Mouse (Mus musculus) spleen, postnatal 4 days (tissue): ENCODE results near the gene Ints11.
A peak's percentile ranks its signal among the peaks of the same experiment; 100 is the strongest.

Source experiments
- DNase-seq, 2 experiments: peaks; one replicate each; pipeline ENCODE4 v3.0.0; 2022; ENCODE audit warnings: low spot score in 2 of 2

Gene Ints11

DNA sequence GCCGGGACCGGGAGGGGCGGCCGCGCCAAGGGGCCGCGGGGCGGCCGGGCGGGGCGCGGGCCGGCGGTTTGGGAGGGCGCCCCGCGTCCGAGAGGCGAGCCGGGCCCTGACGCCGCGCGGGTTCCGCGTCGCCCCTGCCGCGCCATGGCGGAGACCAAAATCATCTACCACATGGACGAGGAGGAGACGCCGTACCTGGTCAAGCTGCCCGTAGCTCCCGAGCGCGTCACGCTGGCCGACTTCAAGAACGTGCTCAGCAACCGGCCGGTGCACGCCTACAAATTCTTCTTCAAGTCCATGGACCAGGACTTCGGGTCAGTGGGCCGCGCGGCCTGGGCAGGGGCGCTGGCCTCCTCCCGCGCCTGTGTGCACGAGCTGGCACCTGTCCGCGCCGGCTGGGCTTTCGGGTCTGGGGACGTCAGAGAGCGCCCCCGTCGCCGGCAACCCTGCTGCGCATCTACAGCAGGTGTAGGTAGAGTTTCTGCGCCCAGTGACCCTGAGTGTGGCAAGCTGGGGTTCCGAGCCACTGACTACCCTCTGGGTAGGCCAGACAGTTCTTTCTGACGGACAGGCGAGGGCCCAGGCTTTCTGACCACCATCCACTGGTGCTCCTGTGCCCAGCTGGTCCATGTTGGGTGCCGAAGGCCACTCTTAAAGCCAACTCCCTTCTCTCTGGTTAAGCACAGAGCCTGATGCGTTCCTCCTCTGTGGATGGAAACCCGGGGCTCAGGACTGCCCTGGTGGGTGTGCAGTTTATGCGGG is 21.6 kb upstream of the Ints11 start:
- DNase-seq: peak; percentile 46 to 81

DNA sequence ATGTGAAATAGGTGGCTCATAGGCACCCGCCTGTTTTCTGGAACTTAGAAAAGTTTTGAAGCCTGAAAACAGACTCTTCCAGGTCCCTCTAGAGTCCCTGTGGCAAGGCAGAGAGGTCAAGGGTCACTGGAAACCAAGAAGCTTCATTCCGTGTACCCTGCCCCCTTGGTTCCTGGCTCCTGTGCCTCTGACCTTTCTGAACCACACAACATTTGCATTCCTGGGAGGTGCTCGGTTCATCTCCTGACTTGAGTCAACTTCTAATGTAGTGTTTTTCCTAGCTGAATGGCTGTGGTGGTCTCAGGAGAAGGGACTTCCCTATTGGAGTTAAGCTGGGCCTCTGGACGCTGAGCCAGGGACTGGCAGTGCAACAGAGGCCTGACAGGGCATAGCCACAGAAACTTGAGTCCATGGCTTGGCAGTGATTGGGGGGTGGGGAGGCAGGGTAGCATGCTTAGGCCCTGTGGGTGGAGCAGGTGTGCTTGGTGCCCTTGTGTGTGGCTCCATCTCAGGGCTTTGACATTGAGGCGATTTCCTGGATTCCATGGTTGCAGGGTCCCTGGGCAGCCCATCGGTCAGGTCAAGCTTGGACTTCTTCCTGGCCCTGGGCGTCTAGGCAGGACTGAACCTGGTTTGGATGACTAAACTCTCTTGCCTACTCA is 20.8 kb upstream of the Ints11 start:
- no peak for DNase-seq

DNA sequence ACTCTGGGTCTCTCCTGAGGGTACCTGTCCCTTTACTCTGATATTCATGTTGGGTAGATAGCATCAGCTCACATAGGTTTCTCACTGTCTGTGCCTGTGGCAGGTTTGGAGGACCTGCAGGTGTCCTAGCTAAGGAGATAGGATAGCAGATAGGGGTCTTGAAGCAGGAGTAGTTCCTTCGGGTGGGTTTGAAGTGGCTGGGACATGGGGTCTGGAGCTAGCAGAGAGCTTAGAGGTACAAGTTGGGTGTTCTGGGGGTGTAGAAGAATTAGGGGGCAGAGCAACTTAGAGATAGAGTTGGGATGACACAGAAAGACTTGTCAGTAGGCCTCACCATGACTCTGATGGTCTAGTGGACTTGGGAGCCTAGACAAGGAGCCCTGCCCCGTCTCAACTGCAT is 20.0 kb upstream of the Ints11 start:
- DNase-seq: no peak

DNA sequence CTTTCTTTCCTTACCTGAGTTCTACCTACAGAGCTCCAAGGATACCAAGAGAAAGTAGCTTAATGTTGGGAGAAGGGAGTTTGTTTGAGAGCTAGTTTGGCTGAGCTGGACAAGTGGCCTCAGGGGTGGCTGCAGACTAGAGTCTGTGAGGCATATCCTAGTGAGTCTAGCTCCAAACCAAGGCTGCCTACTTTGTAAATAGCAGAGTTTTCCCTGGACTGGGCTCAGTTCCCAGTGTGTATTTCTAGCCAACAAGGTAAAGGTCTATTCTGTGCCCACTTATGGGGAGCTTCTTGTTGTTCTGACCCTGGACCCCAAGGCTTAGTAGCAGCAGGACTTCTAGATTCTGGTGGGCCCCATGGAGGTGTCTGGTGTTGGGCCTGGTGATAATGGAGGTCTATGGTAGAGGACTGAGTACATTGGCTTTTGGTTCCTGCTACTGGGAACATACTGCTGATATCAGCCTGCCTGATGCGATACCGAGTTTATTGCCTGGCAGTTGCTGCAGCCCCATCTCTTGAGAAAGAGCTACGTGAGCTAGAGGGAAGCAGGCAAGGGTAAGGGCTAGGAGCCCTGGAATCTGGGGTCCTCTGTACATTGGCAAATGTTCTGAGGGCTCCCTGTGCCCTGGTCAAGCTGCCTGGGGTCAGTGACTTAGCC is 19.4 kb upstream of the Ints11 start:
- no peak for DNase-seq

DNA sequence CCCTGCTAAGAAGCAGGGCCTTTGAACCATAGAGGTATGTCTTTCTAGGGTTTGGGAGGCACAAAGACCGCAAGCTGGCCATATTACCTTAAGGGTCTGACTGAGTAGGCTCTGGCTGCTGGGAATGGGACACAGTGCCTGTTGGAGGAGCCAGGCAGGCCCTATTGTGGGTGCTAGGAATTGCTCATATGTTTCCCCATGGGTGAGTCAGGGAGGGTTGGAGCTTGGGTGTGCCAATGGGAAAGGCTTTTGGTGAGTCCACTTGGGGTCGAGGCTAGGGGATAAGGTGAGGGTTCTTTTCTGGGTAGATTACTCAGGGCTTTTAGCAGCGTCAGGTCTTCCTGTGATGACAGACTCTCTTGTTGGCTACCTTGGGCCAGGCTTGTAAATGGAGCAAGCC is 18.0 kb upstream of the Ints11 start:
- no peak for DNase-seq

DNA sequence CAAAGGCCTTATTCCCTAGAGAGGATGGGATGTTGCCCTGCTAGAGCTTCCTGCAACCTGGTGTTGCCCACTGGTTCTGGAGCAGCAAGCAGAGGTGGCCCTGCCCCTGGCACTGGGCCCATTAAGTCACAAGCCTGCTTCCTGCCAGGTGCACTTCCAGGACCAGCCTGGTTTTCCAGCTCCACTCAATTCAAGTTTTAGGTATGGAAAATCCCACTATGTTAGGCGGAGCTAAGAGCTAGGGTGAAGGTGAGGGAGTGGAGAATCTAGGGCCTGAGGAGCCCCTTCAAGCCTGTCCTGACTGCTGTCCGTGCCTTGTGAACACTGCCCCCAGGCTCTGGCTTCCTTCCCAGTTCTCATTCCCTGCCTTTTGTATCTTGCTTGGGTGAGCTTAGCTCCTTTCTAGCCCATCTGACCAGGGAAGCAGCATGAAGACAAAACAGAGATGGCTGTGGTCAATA is 17.4 kb upstream of the Ints11 start:
- DNase-seq: no peak

DNA sequence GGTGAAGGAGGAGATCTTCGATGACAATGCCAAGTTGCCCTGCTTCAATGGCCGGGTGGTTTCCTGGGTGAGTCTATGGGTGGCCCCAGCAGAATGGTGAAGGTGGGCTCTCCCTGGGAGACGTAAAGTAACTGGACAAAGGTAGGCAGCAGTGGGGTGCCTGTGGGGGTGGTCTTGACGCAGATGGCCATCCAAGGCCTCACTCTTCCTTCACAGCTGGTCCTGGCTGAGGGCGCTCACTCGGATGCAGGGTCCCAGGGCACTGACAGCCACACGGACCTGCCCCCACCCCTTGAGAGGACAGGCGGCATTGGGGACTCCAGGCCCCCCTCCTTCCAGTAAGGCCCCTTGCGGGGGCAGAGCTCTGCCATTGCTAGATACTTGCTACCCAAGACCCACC is 15.9 kb upstream of the Ints11 start:
- DNase-seq: no peak

DNA sequence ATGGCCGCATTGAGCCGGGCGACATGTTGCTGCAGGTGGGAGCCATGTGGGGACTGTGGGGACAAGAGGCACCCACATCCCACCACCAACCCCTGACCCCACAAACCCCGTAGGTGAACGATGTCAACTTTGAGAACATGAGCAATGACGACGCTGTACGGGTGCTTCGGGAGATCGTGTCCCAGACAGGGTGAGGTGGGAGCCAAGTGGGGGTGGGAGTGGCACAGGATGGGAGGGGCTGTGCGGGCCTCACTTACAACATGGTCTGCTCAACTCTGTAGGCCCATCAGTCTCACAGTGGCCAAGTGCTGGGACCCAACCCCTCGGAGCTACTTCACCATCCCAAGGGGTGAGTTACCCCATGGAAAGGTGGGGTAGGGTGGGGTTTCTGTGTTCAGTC is 14.4 kb upstream of the Ints11 start:
- no peak for DNase-seq

DNA sequence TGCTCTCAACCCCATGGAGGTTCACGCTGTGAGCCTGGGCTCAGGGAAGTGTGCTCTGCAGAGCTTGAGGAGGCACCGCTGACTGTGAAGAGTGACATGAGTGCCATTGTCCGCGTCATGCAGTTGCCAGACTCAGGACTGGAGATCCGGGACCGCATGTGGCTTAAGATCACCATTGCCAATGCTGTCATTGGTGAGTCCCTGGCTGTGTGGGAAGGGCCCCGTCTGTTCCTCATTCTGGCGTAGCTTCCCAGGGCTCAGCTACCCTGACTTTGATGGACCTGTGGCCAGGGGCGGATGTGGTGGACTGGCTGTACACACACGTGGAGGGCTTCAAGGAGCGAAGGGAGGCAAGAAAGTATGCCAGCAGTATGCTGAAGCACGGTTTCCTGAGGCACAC is 13.3 kb upstream of the Ints11 start:
- no peak for DNase-seq

DNA sequence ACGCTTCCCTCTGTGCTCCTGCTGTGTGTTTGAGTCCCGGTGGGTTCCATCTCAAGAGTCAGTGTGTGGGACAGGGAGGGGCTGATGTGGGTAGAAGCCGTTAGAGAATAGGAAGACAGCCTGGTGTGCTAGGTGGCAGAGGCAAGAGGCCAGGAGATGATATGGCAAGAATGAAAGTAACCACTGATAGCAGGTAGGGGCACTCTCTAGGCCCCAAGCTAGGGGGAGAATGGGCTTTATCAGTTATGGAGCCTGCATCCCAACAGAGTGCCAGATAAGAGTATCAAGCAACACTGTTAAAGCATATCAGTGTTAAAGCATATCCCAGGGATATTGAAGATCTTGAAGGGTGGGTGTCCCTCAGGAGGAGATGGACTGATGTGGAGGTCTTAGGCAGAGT is 12.5 kb upstream of the Ints11 start:
- DNase-seq: no peak

DNA sequence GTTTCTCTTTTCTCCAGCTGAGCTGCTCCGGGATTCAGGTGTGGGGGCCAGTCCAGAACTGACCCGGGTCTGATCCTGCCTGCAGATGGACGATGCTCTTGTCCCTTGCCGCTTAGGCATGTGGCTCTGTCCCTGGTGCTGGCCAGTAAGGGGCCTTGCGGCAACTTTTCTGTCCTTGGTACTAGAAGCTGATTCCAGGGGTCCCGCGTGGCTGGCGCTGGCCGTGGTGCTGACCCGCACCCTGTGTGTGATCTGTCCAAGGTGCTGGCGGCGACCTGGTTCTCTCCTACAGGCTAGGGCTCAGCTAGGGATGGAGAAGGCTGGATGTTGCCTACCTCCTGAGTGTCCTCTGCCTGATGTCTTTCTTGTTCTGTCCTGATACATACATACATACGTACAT is 10.0 kb upstream of the Ints11 start:
- peak; percentile 54 to 81 for DNase-seq

DNA sequence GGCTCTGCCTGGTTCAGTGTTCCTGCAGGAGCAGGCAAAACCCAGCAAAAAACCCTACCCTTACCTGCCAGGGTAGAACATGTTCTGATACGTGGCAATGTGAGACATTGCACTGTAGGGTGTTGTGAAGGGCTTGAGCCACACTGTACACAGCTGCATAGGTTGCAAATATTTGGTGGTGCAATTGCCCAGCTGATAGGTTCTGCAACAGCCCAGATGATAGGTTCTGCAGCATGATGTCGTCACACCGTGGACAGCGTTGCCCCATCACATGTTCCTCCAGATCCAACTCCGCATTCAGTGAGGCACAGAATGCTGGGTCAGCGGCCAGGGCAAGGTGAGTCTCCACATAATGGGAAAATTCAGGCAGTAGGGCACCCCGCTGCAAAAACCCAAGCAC is 7.6 kb upstream of the Ints11 start:
- DNase-seq: no peak

DNA sequence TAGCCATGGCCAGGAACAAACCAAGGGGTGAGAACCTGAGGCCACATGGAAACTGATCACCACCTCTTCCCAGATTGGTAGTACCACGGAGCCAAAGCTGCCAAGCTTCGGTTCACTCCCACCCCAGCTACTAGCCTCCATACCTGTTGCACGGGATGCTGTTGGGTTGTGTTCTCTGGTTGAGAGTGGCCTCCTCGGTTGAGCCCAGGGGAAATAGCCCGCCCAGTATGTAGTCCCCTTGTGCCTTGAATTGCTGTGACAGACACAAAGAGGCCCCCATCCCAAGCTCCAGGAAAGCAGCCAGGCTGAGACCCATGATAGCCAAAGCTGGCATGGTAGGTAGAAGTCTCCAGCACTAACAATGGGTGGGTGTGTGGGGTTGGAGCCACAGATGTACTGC is 6.3 kb upstream of the Ints11 start, which contains the start of gene Tas1r3:
Gene Tas1r3, minus strand, starts transcription at position 362 of the 400 bp plus-strand sequence.
- no peak for DNase-seq

DNA sequence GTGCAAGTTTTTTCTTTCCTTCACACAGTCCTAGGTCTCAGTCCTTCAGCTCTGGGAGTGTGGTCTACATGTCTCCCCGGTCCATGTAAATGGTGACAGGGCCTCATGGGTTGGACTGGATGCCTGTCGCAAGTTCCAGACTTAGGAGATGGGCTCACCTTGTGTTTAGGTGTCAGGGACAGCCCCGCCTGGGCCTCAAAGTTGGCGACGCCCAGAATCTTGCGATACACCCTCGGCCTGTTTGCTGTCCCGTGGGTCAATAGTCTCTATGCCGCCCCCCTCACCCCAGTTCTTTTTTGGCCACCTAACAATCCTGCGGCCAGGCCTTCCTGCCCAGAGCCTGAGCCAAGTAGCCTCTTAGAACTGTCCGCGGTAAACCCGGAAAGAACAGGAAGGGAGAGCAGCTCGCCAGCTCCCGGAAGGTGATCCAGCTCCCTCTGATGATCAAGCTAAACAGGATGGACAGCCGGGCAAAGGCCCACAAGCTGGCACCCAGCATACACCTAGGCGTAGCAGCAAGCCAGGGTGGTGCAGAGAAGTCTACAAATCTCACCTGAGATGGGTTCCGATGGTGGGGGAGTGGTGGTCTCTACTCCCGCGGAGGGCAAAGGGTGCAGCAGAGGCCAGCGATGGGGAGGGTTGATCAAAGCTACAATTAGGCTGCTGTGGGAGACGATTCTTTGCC is 590 bp upstream of the Ints11 start:
- DNase-seq: no peak

DNA sequence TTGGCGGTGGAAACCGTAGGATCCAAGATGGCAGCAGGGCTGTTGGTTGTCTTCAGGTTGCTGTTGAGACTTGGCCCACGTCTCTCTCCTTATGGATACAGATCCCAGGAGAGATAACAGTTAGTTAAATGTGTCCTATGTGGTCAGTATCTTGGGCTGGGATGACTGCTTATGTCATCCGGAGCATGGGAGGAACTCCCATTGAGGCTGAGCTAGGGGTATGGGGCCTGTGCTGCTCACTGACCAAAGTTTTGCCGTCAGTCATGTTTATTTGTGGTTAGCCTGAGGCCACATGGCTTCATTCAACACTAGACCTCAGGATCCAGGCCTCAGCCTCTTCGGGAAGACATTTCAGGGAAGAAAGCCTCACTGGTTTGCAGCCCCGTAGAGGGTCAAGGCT is 2.1 kb downstream of the Ints11 start:
- DNase-seq: no peak

DNA sequence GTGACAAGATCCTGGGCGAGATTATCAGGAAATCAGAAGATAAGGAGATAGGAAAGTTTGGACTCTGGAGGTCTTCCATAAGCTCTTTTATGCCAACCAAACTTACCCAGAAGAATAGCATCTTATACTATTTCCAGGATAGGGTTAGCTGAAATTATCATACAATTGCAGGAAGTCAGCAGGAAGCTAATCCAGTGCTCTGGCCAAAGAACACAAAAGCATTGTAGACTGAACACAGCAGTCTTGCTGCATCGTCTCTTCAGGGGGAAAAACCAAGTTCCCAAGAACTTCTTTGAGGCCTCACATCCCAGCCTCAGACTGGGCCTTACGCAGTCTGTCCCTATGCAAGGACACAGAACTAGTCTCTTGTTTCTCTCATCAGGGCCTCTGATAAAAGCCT is 14.2 kb downstream of the Ints11 start:
- no peak for DNase-seq

DNA sequence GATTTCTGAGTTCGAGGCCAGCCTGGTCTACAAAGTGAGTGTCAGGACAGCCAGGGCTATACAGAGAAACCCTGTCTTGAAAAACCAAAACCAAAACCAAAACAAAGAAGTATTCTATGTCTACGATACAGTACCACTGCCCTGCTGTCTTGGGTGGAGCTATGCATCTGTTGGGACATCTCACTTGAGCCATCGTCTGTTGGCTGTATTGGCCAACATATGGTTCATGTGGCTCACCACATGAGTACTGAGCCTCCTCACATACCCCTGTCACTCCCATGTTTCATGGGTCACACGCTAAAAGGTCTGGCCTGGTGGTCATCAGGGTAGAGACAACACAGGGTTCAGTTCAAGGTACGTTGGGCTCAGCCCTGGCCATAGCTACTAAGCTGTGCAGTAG is 17.0 kb downstream of the Ints11 start:
- DNase-seq: no peak

DNA sequence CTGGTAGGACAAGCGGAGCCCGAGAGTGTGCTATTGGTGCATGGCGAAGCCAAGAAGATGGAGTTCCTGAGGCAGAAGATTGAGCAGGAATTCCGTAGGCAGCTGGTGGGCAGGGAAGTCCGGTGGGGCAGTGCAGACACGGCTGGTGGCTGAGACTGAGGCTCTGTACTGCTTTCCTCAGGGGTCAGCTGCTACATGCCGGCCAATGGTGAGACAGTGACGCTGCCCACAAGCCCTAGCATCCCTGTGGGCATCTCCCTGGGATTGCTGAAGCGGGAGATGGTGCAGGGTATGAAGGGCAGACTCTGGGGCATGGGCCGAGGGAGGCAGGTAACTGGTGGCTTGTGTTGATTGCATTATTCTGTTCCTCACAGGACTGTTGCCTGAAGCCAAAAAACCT is 18.3 kb downstream of the Ints11 start:
- peak; percentile 10 to 53 for DNase-seq

DNA sequence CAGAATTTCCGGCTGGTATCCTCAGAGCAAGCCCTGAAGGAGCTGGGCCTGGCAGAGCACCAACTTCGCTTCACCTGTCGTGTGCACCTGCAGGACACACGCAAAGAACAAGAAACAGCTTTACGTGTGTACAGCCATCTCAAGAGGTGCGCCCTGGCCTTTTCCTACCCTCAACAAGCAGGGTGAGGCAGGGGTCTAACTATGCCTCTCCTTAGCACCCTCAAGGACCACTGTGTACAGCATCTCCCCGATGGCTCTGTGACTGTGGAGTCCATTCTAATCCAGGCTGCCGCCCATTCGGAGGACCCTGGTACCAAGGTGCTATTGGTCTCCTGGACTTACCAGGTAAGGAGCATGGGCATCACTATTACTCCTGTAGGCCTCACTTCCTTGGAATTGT is 18.8 kb downstream of the Ints11 start:
- DNase-seq: peak; percentile 10 to 53

DNA sequence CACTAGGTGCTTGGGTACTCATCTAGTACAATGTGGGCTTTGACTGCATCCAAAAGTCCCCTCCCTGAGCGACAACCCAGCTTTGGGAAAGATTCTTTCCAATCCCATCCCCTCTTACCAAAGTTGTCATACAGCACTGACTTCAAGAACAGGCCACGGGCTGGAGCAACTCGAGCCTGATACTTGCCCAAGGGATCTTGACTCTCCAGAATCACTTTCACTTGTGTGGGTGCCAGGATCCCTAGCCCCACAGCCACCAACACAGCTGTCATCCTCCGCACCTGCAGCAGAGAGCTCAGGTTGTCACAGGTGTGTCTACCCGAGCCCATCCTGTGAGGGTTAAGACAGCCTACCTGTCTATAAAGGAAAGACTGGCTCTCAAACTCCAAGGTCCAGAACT is 20.0 kb downstream of the Ints11 start:
- peak in 1 of 2 experiments; percentile 56 for DNase-seq

DNA sequence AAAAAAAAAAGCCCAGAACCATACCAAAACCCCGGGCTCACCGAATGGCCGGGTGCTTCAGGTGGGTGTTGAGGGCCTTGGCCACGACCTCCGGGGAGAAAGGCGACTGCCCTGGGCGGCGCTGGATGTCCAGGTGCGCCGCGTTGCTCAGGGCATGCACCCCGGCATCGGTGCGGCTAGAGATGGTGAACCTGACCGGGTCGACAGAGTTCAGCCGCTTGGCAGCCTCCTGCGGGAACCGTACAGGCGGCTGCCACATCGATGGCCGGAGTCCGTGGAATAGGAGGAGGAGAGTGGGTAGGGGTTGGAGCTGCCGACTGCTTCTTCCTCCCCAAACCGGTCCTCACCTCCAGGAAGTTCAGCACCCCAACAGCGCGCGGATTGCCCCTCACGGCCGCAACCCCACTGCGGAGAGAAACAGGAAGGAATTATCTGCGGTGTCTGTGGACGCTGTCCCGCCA is 21.7 kb downstream of the Ints11 start:
- DNase-seq: peak in 1 of 2 experiments; percentile 77

DNA sequence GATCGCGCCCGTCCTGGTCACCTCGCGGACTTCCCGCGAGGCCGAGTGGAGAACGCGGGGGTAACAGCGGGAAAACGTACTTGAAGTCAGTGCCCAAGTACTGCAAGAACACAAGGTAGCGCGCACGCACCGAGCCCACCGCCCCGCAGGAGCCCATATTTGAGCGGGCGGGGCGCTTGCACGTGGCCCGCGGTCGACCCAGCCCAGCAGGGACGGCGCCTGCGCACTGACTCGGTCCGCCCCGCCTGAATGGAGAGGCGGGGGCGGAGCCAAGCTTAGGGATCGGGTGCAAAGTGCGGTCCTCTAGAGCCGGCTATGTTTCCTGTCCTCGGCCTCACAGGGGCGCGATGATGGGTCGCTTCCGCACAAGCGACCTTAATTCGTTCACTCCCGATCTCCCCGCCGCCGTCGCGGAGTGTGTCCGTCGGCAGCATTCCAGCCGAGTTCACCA is 22.2 kb downstream of the Ints11 start, which contains the start of the genes Pusl1 and Acap3:
Gene Pusl1, minus strand, starts transcription at position 231 of the 451 bp plus-strand sequence.
Gene Acap3, plus strand, starts transcription at position 272 of the 451 bp plus-strand sequence.
- DNase-seq: peak; percentile 98 to 100
